Mouse (Mus musculus) hindbrain, embryonic 10.5 days (tissue): ENCODE measurements at regions not wholly inside any gene's neighbourhood (a gene's known extent, or its start where the extent isn't known, plus 50 kb on each side); places are given as distances from the start of the nearest gene placed in this dataset.
"Not testable (repeated sequence)": the region's sequence is repeated elsewhere in the genome, so short reads cannot be mapped to it uniquely, and the experiment has no call there.

Source experiments
- DNase-seq: peaks from one replicate; pipeline ENCODE4 v3.0.0-alpha.2; 2017; ENCODE audit warnings: low spot score
- H3K27ac ChIP-seq: fragments of 300-500 bp; sonication (generic); 2 replicates; pipeline ENCODE4 v1.5.1; 2016; ENCODE audit warnings: mild to moderate bottlenecking, moderate library complexity
- H3K27me3 ChIP-seq: fragments of 300-500 bp; sonication (generic); 2 replicates; pipeline ENCODE4 v1.6.1; 2016; ENCODE audit warnings: mild to moderate bottlenecking; ENCODE audit not compliant: poor library complexity, insufficient read depth, severe bottlenecking
- H3K36me3 ChIP-seq: fragments of 300-500 bp; sonication (generic); 2 replicates; pipeline ENCODE4 v1.6.1; 2016; ENCODE audit warnings: mild to moderate bottlenecking, moderate library complexity
- H3K4me1 ChIP-seq: fragments of 300-500 bp; sonication (generic); replicated peaks from 2 replicates; pipeline ENCODE4 v1.6.1; 2016; ENCODE audit warnings: mild to moderate bottlenecking
- H3K4me3 ChIP-seq: fragments of 300-500 bp; sonication (generic); 2 replicates; pipeline ENCODE4 v1.5.1; 2016; ENCODE audit warnings: mild to moderate bottlenecking, moderate library complexity
- H3K9me3 ChIP-seq: fragments of 300-500 bp; sonication (generic); 2 replicates; pipeline ENCODE4 v1.6.1; 2016; ENCODE audit warnings: mild to moderate bottlenecking, moderate library complexity
- WGBS: fragments of 180-500 bp; shearing (Covaris S2); methylation state at CpG from one replicate; pipeline ENCODE4 v1.1.7; 2016; 5-methylcytosine and 5-hydroxymethylcytosine counted together

DNA sequence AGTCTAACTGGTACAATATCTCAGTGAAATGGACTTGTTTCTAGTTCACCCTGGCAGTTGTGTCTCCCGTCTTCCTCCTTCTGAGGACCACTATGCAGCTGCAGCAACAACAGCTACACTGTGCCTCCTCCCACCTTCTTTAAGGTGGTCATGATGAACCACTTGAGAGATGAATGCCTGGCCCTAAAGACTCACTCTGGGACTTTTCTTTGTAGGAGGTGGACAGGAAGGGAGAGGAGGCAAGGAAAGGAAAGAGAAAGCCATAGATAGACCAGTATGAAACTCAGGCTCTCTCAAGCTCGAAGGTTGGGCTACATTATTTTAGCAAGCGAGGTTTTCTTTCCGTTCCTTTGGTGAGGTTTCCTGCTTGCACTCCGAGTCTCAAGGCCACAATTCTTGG is 285.4 kb downstream of the Adgb start:
- no peak overlapping the region for H3K4me3 ChIP-seq
- H3K27me3 ChIP-seq: no peaks in the 10 kb centered on the region
- H3K4me1 ChIP-seq: no peaks in the 10 kb centered on the region
- H3K27ac ChIP-seq: no peak overlapping the region
- H3K36me3 ChIP-seq: no peaks in the 10 kb centered on the region
- 92% methylated on average over 5 of the region's 5 CpGs for WGBS
- no peaks in the 10 kb centered on the region for H3K9me3 ChIP-seq
- DNase-seq: no peak

DNA sequence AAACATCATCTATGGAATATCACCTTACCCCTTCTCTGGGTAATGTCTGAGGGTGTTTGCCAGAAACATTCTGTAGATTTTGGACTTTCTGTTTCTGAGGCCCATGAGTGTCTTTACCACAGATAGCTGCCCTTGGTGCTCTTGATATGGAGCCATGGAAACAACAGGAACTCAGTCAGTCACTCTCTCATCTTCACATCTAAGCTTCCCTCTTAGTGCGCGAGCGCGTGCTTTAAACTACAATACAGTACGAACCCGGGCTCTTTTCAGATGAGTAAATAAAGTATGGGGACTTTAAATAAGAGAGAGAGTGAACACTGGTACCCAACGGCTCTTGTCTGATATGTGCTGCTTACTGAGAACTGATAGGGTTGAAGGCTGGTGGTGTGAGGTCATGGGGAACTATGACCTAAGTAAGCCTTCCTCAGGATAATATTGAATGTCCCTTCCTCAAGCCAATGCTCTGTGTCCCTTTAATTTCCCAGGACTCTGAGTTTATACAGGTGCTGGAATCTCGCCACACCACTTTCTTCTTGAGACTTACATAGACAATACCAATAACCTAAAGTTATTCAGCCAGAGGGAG is 284.5 kb upstream of the Stxbp5 start:
- no peak for DNase-seq
- Histone ChIP-seq H3K27me3 (no peaks in the 10 kb centered on the region), H3K4me3 (no peak overlapping the region), H3K9me3 (no peaks in the 10 kb centered on the region), H3K36me3 (no peaks in the 10 kb centered on the region), H3K27ac (no peak overlapping the region), H3K4me1 (no peaks in the 10 kb centered on the region)
- 92% methylated on average over 8 of the region's 8 CpGs for WGBS

DNA sequence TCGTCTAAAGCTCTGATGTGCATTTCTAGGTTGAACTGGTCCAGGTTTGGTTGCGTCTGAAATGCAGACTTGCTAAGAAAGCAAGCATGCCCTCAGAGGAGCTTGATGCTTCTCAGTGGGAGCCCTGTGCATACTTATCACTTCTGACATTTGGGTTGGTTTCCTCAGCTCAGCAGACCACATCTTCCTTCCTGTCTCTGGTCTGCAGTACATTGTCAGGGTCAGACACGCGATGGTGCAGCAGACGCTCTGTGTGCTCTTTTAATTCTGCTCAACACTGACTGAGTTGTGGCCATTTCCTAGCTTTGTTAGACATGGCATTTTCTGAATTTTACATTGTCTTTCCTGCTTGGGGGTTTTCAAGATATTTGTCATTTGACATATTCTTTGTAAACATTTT is 283.5 kb upstream of the Stxbp5 start:
- no peaks in the 10 kb centered on the region for H3K4me1 ChIP-seq
- H3K36me3 ChIP-seq: no peaks in the 10 kb centered on the region
- H3K4me3 ChIP-seq: no peak overlapping the region
- H3K9me3 ChIP-seq: no peaks in the 10 kb centered on the region
- no peaks in the 10 kb centered on the region for H3K27me3 ChIP-seq
- no peak overlapping the region for H3K27ac ChIP-seq
- WGBS: 73% methylated on average over 5 of the region's 5 CpGs
- DNase-seq: no peak

DNA sequence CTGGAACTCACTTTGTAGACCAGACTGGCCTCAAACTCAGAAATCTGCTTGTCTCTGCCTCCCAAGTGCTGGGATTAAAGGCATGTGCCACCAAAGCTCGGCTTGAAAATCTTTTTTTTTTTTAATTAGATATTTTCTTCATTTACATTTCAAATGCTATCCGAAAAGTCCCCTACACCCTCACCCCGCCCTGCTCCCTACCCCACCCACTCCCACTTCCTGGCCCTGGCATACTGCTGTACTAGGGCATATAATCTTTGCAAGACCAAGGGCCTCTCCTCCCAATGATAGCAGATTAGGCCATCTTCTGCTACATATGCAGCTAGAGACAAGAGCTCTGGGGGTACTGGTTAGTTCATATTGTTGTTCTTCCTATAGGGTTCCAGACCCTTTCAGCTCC is 276.2 kb upstream of the Stxbp5 start:
- 85% methylated on average over 3 of the region's 3 CpGs for WGBS
- H3K36me3 ChIP-seq, H3K27ac ChIP-seq, H3K4me1 ChIP-seq, H3K9me3 ChIP-seq, H3K27me3 ChIP-seq, H3K4me3 ChIP-seq, DNase-seq: not testable (repeated sequence)
